Mouse (Mus musculus) gastrocnemius, adult 8-10 months (tissue): Measurements from ENCODE around the gene Macrod2. TPM values are rescaled to one million over a fixed set of nuclear protein-coding genes. Genes with fewer than 3 reads are reported as not detected.

Experiments used
- DNase-seq, 2 experiments: peaks; one replicate each; pipeline ENCODE4 v3.0.0; 2022; ENCODE audit warnings: low spot score in 2 of 2
- total RNA-seq, 4 experiments: library from RNA; stranded (reverse); gene quantifications; 2 replicates each; pipeline ENCODE4 v1.2.4; 2022

Macrod2 gene
- total RNA-seq, 4 experiments from 2014 or later, result 16.2 to 21.8 (median 19.1) TPM

DNA sequence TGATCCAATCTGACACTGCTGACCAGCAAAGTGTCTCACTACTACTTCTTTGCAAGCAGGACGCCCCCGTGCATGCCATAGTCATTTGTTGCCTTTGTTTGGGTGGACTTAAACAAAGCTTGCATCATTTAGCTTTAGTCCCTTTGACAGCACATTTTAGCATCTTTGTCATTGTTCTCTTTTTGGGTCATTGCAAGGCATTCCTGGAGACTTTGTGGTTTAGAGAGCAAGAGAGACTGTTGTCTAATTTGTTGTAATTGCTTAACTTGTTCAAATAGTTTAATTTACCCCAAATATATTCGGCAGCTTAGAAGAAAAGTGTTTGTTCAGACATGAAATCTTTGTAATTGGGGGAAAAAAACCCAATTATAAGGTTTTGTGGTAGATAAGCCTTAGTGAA, 511.0 kb downstream of the Macrod2 start:
- DNase-seq, result no peak

GRCm38 (mm10) chr2:140911463-140911862, 516.4 kb downstream of the Macrod2 start:
- no peak for DNase-seq

DNA sequence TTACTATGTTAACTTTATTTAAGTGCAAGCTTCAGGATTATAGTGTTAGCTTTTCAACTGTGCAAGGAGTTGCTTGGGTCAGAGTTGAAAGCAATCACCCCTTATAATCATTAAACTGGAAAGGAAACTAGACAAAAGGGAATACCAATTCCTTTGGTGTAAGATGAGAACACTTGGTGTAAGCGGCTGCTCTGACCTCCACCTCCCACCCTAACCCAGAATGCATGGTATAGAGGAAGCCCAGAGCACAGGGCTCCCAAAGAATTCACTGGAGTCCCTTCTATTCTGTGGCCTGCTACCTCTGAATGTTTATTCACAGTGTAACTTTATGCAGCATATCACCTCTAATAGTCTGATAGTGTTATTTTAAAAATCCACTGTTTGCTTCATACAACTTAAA, 517.1 kb downstream of the Macrod2 start:
- no peak for DNase-seq

DNA sequence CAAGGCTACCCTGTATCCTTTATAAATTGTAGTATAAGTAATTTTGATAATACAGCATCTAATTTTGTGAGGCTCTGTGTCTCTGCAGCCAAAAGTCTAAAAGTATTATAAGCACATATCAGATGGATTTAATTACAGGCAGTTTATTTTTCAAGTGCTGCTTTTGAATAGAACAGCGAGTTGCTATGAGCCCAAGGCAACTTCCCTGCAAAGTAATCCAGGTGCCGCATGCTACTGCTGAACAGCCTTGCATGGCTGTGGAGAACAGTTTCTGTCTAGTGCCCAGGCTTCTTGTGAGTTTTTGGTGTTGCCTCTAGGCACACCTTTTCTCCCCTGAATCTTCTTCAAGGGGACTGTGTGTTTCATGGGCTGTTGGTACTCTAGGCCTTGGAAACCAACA, 517.8 kb downstream of the Macrod2 start:
- no peak for DNase-seq

DNA sequence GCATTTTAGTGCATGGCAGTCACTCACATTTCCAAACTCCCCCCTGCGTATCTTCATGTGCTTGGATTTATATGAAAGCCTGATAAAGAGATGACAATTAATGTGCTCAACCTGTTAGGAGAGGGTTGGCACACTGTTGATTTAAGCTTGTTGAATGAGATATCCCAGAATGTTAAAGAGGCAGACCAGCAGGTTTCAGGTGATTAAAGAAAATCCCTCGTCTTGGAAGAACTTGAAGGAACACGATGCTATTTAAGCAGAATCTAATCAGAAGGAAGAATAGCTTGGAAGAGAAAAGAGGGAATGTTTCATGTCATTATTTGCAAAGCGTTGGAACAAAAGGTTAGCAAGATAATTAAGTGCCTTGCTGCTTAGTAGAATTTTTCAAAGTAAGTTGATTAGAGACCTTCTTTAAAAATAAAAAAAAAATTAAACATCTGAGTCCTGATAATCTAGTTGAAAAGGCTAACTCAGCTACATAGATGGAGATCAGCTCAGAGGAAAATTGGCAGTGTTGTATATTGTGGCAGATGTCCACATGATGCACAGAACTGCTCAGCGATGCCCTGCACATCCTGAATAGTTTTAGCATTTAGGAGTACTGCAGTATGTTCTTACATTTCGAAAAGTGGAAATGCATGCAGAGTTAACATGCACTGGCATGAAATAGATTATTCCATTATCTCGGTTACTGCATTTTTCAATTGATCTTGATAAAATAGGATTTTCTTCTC, 518.7 kb downstream of the Macrod2 start:
- DNase-seq, result no peak

GRCm38 (mm10) chr2:140926922-140927321, 531.8 kb downstream of the Macrod2 start:
- DNase-seq, result no peak

DNA sequence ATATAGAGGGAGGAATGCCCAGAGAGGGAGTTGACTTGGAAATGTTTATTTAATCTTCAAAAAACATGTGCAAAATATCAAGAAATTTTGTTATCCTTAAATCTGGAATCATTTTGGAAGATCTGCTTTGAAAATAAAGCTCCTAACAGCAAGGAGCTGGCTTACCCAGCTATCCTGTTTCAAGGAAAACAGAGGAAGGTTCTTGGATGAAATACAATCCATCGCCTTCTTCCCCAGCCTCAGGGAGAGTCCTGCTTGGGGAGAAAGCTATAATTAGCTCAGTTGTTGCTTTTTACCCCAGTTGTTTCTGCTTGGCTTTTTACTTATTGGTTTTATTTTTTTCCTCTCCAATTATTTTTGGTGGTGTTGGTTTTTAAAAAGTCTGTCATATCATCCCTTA, 539.4 kb downstream of the Macrod2 start:
- no peak for DNase-seq

DNA sequence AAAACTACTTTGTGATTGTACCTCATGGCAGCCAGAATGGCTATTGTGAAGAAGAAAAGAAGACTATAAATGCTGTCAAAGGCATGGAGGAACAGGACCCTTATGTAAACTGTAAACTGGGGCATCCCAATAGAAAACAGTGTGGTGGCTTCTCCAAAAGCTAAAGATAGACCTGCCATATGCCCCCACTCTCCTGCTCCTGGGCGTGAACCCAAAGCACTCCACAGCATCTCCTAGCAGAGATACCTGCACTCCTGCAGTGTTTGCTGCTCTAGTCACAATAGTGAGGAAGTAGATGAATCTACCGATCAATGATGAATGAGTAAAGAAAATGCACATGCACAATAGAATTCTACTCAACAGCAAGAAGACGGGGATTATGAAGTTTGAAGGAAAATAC, 554.4 kb downstream of the Macrod2 start:
- DNase-seq, result no peak

DNA sequence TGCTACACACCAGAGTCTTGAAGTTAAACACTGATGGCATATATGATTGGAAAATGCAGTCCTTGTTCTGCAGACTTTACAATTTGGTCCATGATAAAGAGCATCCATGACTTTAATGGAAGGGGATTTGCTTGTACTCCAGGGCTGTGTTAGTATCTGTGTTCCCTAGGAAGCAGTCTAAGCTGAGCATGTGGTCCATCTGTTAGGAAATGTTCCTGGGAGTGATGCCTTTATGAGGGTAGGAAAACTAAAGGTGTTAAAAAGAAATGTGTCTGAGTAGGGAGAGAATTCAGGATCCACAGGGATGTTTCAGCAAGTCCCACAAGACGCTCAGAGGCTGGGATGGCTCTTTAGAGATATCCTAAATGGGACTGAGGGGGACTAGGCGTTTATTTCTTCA, 564.1 kb downstream of the Macrod2 start:
- DNase-seq, result no peak

GRCm38 (mm10) chr2:140970181-140970580, 575.1 kb downstream of the Macrod2 start:
- no peak for DNase-seq

- DNase-seq, result no peak
Observed at GRCm38 (mm10) chr2:140971845-140972244, 576.7 kb downstream of the Macrod2 start.

GRCm38 (mm10) chr2:140985670-140986372, 590.7 kb downstream of the Macrod2 start:
- DNase-seq, result no peak

- DNase-seq, result no peak
Observed at GRCm38 (mm10) chr2:141003846-141004245, 608.7 kb downstream of the Macrod2 start.

DNA sequence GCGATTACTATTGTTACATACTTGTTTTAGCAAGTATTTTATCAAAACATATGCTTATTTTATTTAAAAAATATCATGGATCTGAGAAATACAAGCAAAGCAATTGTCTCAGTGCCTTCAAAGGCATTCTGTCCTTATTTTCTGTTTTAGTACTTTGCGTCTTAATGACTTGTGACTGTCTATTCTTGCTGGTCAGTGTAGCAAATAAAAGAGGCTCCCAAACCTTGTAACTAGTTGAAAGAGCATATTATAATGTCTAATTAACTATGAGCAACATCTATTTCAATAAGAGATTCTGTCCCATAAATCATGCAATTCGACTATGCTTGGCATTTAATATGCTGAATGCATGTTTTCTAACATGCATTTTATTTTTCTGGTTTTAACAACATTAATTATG, 609.2 kb downstream of the Macrod2 start:
- no peak for DNase-seq

- DNase-seq, result no peak
Observed at GRCm38 (mm10) chr2:141005616-141006015, 610.5 kb downstream of the Macrod2 start.

- no peak for DNase-seq
Observed at GRCm38 (mm10) chr2:141007725-141008124, 612.6 kb downstream of the Macrod2 start.

DNA sequence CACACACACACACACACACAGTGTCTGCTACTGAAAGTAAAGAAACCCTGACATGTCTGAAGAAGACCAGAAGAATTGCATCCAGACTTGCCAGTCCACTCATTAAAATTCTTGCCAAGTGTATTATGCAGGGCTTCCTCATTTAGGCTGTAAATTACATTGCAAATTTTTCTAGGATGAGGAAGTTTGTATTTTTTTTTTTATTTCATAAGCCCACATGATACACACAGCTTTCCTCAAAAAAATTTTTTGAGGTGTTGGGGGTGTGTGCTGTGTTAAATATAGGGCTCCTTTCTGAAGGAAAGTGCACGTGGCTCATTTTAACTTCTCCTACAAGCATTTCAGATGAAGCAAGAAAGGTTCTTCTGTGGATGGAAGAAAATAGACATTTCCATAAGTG, 613.3 kb downstream of the Macrod2 start:
- no peak for DNase-seq

GRCm38 (mm10) chr2:141013443-141014165, 618.5 kb downstream of the Macrod2 start:
- peak in 1 of 2 experiments; percentile 25 for DNase-seq

- DNase-seq, result no peak
Observed at GRCm38 (mm10) chr2:141022971-141023370, 627.9 kb downstream of the Macrod2 start.

- no peak for DNase-seq
Observed at GRCm38 (mm10) chr2:141023916-141024315, 628.8 kb downstream of the Macrod2 start.

GRCm38 (mm10) chr2:141024316-141025043, 629.4 kb downstream of the Macrod2 start:
- no peak for DNase-seq
